Mouse (Mus musculus) embryonic facial prominence, embryonic 13.5 days (tissue): ENCODE results near the gene Olfr954. TPM values are rescaled to one million over a fixed set of nuclear protein-coding genes. Genes with fewer than 3 reads are reported as not detected.

Source experiments
- ATAC-seq: fragments of 200-750 bp; cut with Nextera tagmentation; 2 replicates; pipeline ENCODE4 v1.8.0; 2017; ENCODE audit warnings: low read depth; ENCODE audit not compliant: insufficient number of reproducible peaks, insufficient read depth, low FRiP score, low TSS enrichment
- H3K27ac ChIP-seq: fragments of 300-500 bp; sonication (generic); 2 replicates; pipeline ENCODE4 v1.5.1; 2015; ENCODE audit warnings: moderate library complexity, mild to moderate bottlenecking, inconsistent platforms
- H3K27me3 ChIP-seq: fragments of 300-500 bp; sonication (generic); 2 replicates; pipeline ENCODE4 v1.6.1; 2015; ENCODE audit warnings: mild to moderate bottlenecking, inconsistent platforms
- H3K36me3 ChIP-seq: fragments of 300-500 bp; sonication (generic); 2 replicates; pipeline ENCODE4 v1.6.1; 2015; ENCODE audit warnings: mild to moderate bottlenecking, inconsistent platforms
- H3K4me1 ChIP-seq: fragments of 300-500 bp; sonication (generic); 2 replicates; pipeline ENCODE4 v1.6.1; 2015; ENCODE audit warnings: inconsistent platforms
- H3K4me2 ChIP-seq: fragments of 300-500 bp; sonication (generic); 2 replicates; pipeline ENCODE4 v1.6.1; 2015; ENCODE audit warnings: moderate library complexity, mild to moderate bottlenecking, inconsistent platforms
- H3K4me3 ChIP-seq: fragments of 300-500 bp; sonication (generic); 2 replicates; pipeline ENCODE4 v1.5.1; 2015; ENCODE audit warnings: mild to moderate bottlenecking, inconsistent platforms
- H3K9ac ChIP-seq: fragments of 300-500 bp; sonication (generic); 2 replicates; pipeline ENCODE4 v1.6.1; 2015; ENCODE audit warnings: mild to moderate bottlenecking, inconsistent platforms
- H3K9me3 ChIP-seq: fragments of 300-500 bp; sonication (generic); 2 replicates; pipeline ENCODE4 v1.6.1; 2016; ENCODE audit warnings: inconsistent platforms
- WGBS: fragments of 180-500 bp; shearing (Covaris S2); methylation state at CpG from one replicate; pipeline ENCODE4 v1.1.7; 2015; ENCODE audit warnings: mixed read lengths; 5-methylcytosine and 5-hydroxymethylcytosine counted together
- polyA plus RNA-seq: library from polyadenylated mRNA; unstranded; fragments of >200 nt; fragmentation: Nextera tagmentation; extraction: Ambion mirVana; gene quantifications from 2 replicates; pipeline ENCODE4 v1.2.1, GENCODE M21; 2015

Gene Olfr954
- not detected in 2 replicates for polyA plus RNA-seq

- Histone ChIP-seq H3K9me3 (no peaks in the 10 kb centered on the region), H3K9ac (no peak within 1 kb of the TSS), H3K4me1 (no peaks in the 10 kb centered on the region), H3K4me2 (no peak within 1 kb of the TSS), H3K36me3 (no peaks in the 10 kb centered on the region), H3K27me3 (no peaks in the 10 kb centered on the region), H3K27ac (no peak within 1 kb of the TSS), H3K4me3 (no peak within 1 kb of the TSS)
- no peak for ATAC-seq
- WGBS, result 84% methylated on average over 6 of the region's 6 CpGs
Observed at GRCm38 (mm10) chr9:39456401-39456800, at the start of gene Olfr954. Gene Olfr954 (plus strand): TSS chr9:39456701.

GRCm38 (mm10) chr9:39427048-39427447 is 29.5 kb upstream of the Olfr954 start, which contains the start of gene Olfr952:
Gene Olfr952 (minus strand): TSS chr9:39427148.
- Histone ChIP-seq H3K4me3 (no peak within 1 kb of the TSS), H3K4me2 (no peak within 1 kb of the TSS), H3K27me3 (no peaks in the 10 kb centered on the region), H3K9me3 (no peaks in the 10 kb centered on the region), H3K9ac (no peak within 1 kb of the TSS), H3K36me3 (no peaks in the 10 kb centered on the region), H3K27ac (no peak within 1 kb of the TSS), H3K4me1 (no peaks in the 10 kb centered on the region)
- no peak for ATAC-seq

- Histone ChIP-seq H3K4me3 (no peak within 1 kb of the TSS), H3K4me1 (no peaks in the 10 kb centered on the region), H3K9ac (no peak within 1 kb of the TSS), H3K36me3 (no peaks in the 10 kb centered on the region), H3K9me3 (no peaks in the 10 kb centered on the region), H3K27ac (no peak within 1 kb of the TSS), H3K4me2 (no peak within 1 kb of the TSS), H3K27me3 (no peaks in the 10 kb centered on the region)
- ATAC-seq, result no peak
- WGBS, result 63% methylated on average over 1 of the region's 1 CpGs
Observed at GRCm38 (mm10) chr9:39471844-39472243, 15.3 kb downstream of the Olfr954 start, which contains the start of gene Olfr955. Gene Olfr955 (minus strand): TSS chr9:39471944.

GRCm38 (mm10) chr9:39493895-39494294 is 37.4 kb downstream of the Olfr954 start, which contains the start of gene Olfr44:
Gene Olfr44 (minus strand): TSS chr9:39493995.
- Histone ChIP-seq H3K36me3 (no peaks in the 10 kb centered on the region), H3K27ac (no peak within 1 kb of the TSS), H3K4me3 (no peak within 1 kb of the TSS), H3K9me3 (no peaks in the 10 kb centered on the region), H3K9ac (no peak within 1 kb of the TSS), H3K4me1 (no peaks in the 10 kb centered on the region), H3K27me3 (no peaks in the 10 kb centered on the region), H3K4me2 (no peak within 1 kb of the TSS)
- ATAC-seq, result no peak
- WGBS, result 88% methylated on average over 2 of the region's 2 CpGs

- H3K27ac ChIP-seq, result no peak overlapping the region
- no peak overlapping the region for H3K4me2 ChIP-seq
- WGBS, result 7% methylated on average over 6 of the region's 6 CpGs
- H3K36me3 ChIP-seq, result no peaks in the 10 kb centered on the region
- no peaks in the 10 kb centered on the region for H3K4me1 ChIP-seq
- no peak overlapping the region for H3K4me3 ChIP-seq
- no peak for ATAC-seq
- H3K9ac ChIP-seq, result no peak overlapping the region
- H3K27me3 ChIP-seq, result no peaks in the 10 kb centered on the region
- H3K9me3 ChIP-seq, result no peaks in the 10 kb centered on the region
Observed at GRCm38 (mm10) chr9:39508998-39509397, 52.5 kb downstream of the Olfr954 start.

- Histone ChIP-seq H3K4me1 (no peaks in the 10 kb centered on the region), H3K27ac (no peak overlapping the region)
- ATAC-seq, result no peak
Observed at GRCm38 (mm10) chr9:39509412-39509811, 52.9 kb downstream of the Olfr954 start.

More at GRCm38 (mm10) chr9:39509412-39509811, 52.9 kb downstream of the Olfr954 start:
- WGBS, result 79% methylated on average over 9 of the region's 9 CpGs
- H3K4me3 ChIP-seq, result no peak overlapping the region
- H3K4me2 ChIP-seq, result no peak overlapping the region
- no peaks in the 10 kb centered on the region for H3K36me3 ChIP-seq
- no peaks in the 10 kb centered on the region for H3K9me3 ChIP-seq
- no peaks in the 10 kb centered on the region for H3K27me3 ChIP-seq
- no peak overlapping the region for H3K9ac ChIP-seq

Other genes with a start within 250 kb of the Olfr954 start
- gene Olfr1537, start 206.7 kb upstream of the Olfr954 start, polyA plus RNA-seq, result not detected in 2 replicates
- gene Olfr945, start 179.9 kb upstream of the Olfr954 start, polyA plus RNA-seq, result not detected in 2 replicates
- not detected in 2 replicates for gene Olfr948, start 130.7 kb upstream of the Olfr954 start, polyA plus RNA-seq
- not detected in 2 replicates for gene Olfr951, start 69.3 kb upstream of the Olfr954 start, polyA plus RNA-seq
- not detected in 2 replicates for gene Olfr952, start 29.6 kb upstream of the Olfr954 start, polyA plus RNA-seq
- not detected in 2 replicates for gene Olfr955, start 15.2 kb downstream of the Olfr954 start, polyA plus RNA-seq
- gene Olfr44, start 37.3 kb downstream of the Olfr954 start, polyA plus RNA-seq, result not detected in 2 replicates
- 0.39 TPM in 1 of 2 replicates, not detected in the other for gene Olfr957, start 59.1 kb downstream of the Olfr954 start, polyA plus RNA-seq
- not detected in 2 replicates for gene Olfr958, start 97.4 kb downstream of the Olfr954 start, polyA plus RNA-seq
- gene Olfr959, start 118.9 kb downstream of the Olfr954 start, polyA plus RNA-seq, result 0.06 TPM in 1 of 2 replicates, not detected in the other
- 50.9 and 54.9 TPM in 2 replicates for gene AW551984, start 147.7 kb downstream of the Olfr954 start, polyA plus RNA-seq
- not detected in 2 replicates for gene Olfr148, start 154.0 kb downstream of the Olfr954 start, polyA plus RNA-seq
- gene Olfr960, start 164.7 kb downstream of the Olfr954 start, polyA plus RNA-seq, result not detected in 2 replicates
- not detected in 2 replicates for gene Olfr961, start 188.4 kb downstream of the Olfr954 start, polyA plus RNA-seq
- not detected in 2 replicates for gene Olfr963, start 210.5 kb downstream of the Olfr954 start, polyA plus RNA-seq